In the genomic region with DNA sequence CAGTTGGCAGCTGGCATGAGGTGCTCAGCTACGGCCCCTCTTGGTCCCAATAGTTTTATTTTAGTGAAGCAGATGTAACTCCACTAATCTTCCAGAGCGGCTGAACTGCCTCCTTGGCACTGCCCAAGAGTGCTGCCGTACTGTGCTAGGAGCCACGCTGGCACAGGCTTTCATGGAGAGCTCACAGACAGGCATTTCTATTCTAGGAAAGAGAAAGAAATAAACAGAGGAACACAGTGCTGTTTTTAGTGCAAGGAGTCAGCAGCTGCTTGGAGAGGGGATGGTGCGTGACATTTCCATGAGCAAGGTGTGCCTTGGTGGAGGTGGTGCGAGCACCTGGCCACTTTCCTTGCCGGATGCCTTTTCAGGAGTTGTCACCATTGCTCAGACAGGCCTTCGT, we compare ENCODE assay signal across 15 mouse cellular contexts.
DNase-seq lines count a peak whose midpoint lies in the region; ATAC-seq lines count a peak whose summit lies in the region.
"Had no signal": no experiment of that assay in that cellular context is flagged by ENCODE, and none has a peak within 500 bp of the region (broad histone marks: within the 10 kb centered on the region; RNA-seq: fewer than 3 reads in every experiment).

No protein-coding gene starts in this region.

- no peaks in the 10 kb centered on the region for H3K27me3 ChIP-seq in heart, embryonic 16.5 days (ENCODE audit: control insufficient read depth, insufficient read depth, low read length)
- H3K27me3 ChIP-seq: intestine, embryonic 15.5 days; lung, embryonic 15.5 days; stomach, embryonic 15.5 days had no signal

- peaks cover 4% of the 10 kb centered on the region; the same call in 1 of the 2 replicates for H3K4me1 ChIP-seq in heart, embryonic 16.5 days (ENCODE audit: control insufficient read depth, insufficient read depth, low read length)
- H3K4me1 ChIP-seq: intestine, embryonic 15.5 days; lung, embryonic 15.5 days; stomach, embryonic 15.5 days had no signal

- 69% methylated on average over 8 of the region's 8 CpGs for WGBS in heart, embryonic 16.5 days

- ATAC-seq in frontal cortex, adult (ENCODE audit: low TSS enrichment) = peak; percentile 83
- ATAC-seq in heart, embryonic 16.5 days (replicated peaks; ENCODE audit: extremely low read depth, insufficient read depth, low FRiP score) = 0 out of 2 replicates have a peak, but pooled peaks have one; percentile 45
- ATAC-seq: intestine, embryonic 15.5 days had no signal

- H3K36me3 ChIP-seq in heart, embryonic 16.5 days (ENCODE audit: control insufficient read depth, insufficient read depth) = no peaks in the 10 kb centered on the region
- H3K36me3 ChIP-seq: intestine, embryonic 15.5 days; lung, embryonic 15.5 days; stomach, embryonic 15.5 days had no signal

- H3K9me3 ChIP-seq in heart, embryonic 16.5 days (replicated peaks; ENCODE audit: control insufficient read depth, low read length) = no peaks in the 10 kb centered on the region
- H3K9me3 ChIP-seq: intestine, embryonic 15.5 days; lung, embryonic 15.5 days; stomach, embryonic 15.5 days had no signal

- DNase-seq in frontal cortex, postnatal 14 days (ENCODE audit: low spot score in 2 of 2) = no peak
- no peak for DNase-seq in heart, postnatal 4 days
- peak; percentile 47 for DNase-seq in right cerebral cortex, adult 18-20 months
- no peak for DNase-seq in right cerebral cortex, postnatal 25 days
- DNase-seq in Muller cell, postnatal 12 days (ENCODE audit: inconsistent ontology term) = no peak
- no peak for DNase-seq in adrenal gland, postnatal 10 days
- DNase-seq: cerebellum, adult 8-10 months; thymus, postnatal 36 days had no signal

- H3K9ac ChIP-seq in heart, embryonic 16.5 days (ENCODE audit: low read length) = no peak overlapping the region
- H3K9ac ChIP-seq: intestine, embryonic 15.5 days; lung, embryonic 15.5 days; stomach, embryonic 15.5 days had no signal

- no peak overlapping the region for H3K27ac ChIP-seq in heart, embryonic 16.5 days (ENCODE audit: low read length)
- H3K27ac ChIP-seq: intestine, embryonic 15.5 days; kidney, postnatal 0 days; lung, embryonic 15.5 days; stomach, embryonic 15.5 days had no signal

- no peak overlapping the region for H3K4me3 ChIP-seq in heart, embryonic 16.5 days (ENCODE audit: low read length)
- H3K4me3 ChIP-seq: erythroblast, embryonic 14.5 days; intestine, embryonic 15.5 days; lung, embryonic 15.5 days; stomach, embryonic 15.5 days had no signal

- H3K4me2 ChIP-seq in heart, embryonic 16.5 days (ENCODE audit: low read depth, low read length) = no peak overlapping the region
- H3K4me2 ChIP-seq: intestine, embryonic 15.5 days; lung, embryonic 15.5 days; stomach, embryonic 15.5 days had no signal
